ENCODE assay signal across 10 mouse cellular contexts in the genomic region with DNA sequence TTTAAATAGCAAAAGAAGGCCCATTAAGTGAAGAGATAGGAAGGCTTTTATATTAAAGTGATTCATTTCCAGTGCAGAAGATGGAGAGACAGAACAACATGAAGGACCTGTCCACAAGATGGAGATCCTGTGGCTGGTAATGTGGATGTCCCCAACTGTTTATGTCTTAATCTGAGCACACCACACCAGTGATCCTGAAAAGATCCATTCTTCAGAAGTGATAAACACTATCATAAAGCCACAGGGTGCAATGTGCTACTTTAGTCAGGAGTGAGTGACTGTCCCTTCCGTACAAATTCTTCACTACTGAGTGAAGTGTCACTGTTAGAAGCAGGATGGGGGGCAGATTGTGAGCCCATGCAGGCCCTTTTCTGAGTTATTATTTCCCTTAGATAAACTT. TPM values are rescaled to one million over a fixed set of nuclear protein-coding genes. Genes with fewer than 3 reads are reported as not detected.
DNase-seq lines count a peak whose midpoint lies in the region; ATAC-seq lines count a peak whose summit lies in the region.
"Had no signal": no experiment of that assay in that cellular context is flagged by ENCODE, and none has a peak within 500 bp of the region (broad histone marks: within the 10 kb centered on the region; RNA-seq: fewer than 3 reads in every experiment).

No protein-coding gene starts in this region.

- H3K36me3 ChIP-seq in neural tube, embryonic 11.5 days (ENCODE audit: control insufficient read depth, insufficient read depth, low read length) = no peaks in the 10 kb centered on the region
- peaks cover 21% of the 10 kb centered on the region for H3K36me3 ChIP-seq in limb, embryonic 13.5 days
- H3K36me3 ChIP-seq in neural tube, embryonic 15.5 days = peaks cover 4% of the 10 kb centered on the region

- ATAC-seq in neural tube, embryonic 11.5 days (ENCODE audit: insufficient read depth, low FRiP score, low TSS enrichment) = no peak
- no peak for ATAC-seq in limb, embryonic 13.5 days (ENCODE audit: low FRiP score, low read depth)
- no peak for ATAC-seq in neural tube, embryonic 15.5 days (ENCODE audit: low FRiP score)

- no peak overlapping the region for H3K4me3 ChIP-seq in neural tube, embryonic 11.5 days (ENCODE audit: low read depth, low read length)
- H3K4me3 ChIP-seq in limb, embryonic 13.5 days = peak overlapping the region; percentile 96
- H3K4me3 ChIP-seq in neural tube, embryonic 15.5 days (replicated peaks) = peak overlapping the region; percentile 99

- H3K9me3 ChIP-seq in neural tube, embryonic 11.5 days (ENCODE audit: control insufficient read depth, low read length) = no peaks in the 10 kb centered on the region
- H3K9me3 ChIP-seq in limb, embryonic 13.5 days = no peaks in the 10 kb centered on the region; the same call in 1 of the 2 replicates
- H3K9me3 ChIP-seq in neural tube, embryonic 15.5 days (replicated peaks) = no peaks in the 10 kb centered on the region

- H3K4me1 ChIP-seq in neural tube, embryonic 11.5 days (ENCODE audit: control insufficient read depth, insufficient read depth, low read length) = peaks cover 6% of the 10 kb centered on the region; the same call in 1 of the 2 replicates
- H3K4me1 ChIP-seq in limb, embryonic 13.5 days = peaks cover 18% of the 10 kb centered on the region
- H3K4me1 ChIP-seq in neural tube, embryonic 15.5 days = peaks cover 26% of the 10 kb centered on the region

- peak; percentile 30 for DNase-seq in cerebellum, adult 9-10 months
- no peak for DNase-seq in cerebellum, postnatal 4 days (ENCODE audit: low spot score in 2 of 2)
- no peak for DNase-seq in neural tube, embryonic 11.5 days (ENCODE audit: low spot score)
- DNase-seq in neural tube, embryonic 10.5 days (ENCODE audit: extremely low spot score, low spot score) = no peak
- DNase-seq in MN1 (ENCODE audit: low spot score) = no peak
- no peak for DNase-seq in yolk sac, embryonic 10.5 days (ENCODE audit: low spot score)
- DNase-seq: adrenal gland, postnatal 25 days had no signal

- peak overlapping the region; percentile 86 for H3K4me2 ChIP-seq in neural tube, embryonic 11.5 days (ENCODE audit: low read depth)
- H3K4me2 ChIP-seq in limb, embryonic 13.5 days (replicated peaks) = peak overlapping the region; percentile 86
- H3K4me2 ChIP-seq in neural tube, embryonic 15.5 days = peak overlapping the region; percentile 85

- WGBS in neural tube, embryonic 11.5 days = 91% methylated on average over 1 of the region's 1 CpGs
- 88% methylated on average over 1 of the region's 1 CpGs for WGBS in limb, embryonic 13.5 days
- WGBS in neural tube, embryonic 15.5 days = 71% methylated on average over 1 of the region's 1 CpGs

- H3K27me3 ChIP-seq in neural tube, embryonic 11.5 days (ENCODE audit: control insufficient read depth, insufficient read depth, low read length) = no peaks in the 10 kb centered on the region
- no peaks in the 10 kb centered on the region for H3K27me3 ChIP-seq in limb, embryonic 13.5 days
- H3K27me3 ChIP-seq in neural tube, embryonic 15.5 days (replicated peaks) = no peaks in the 10 kb centered on the region

- no peak overlapping the region for H3K27ac ChIP-seq in neural tube, embryonic 11.5 days (ENCODE audit: low read depth, low read length)
- no peak overlapping the region for H3K27ac ChIP-seq in limb, embryonic 13.5 days
- no peak overlapping the region for H3K27ac ChIP-seq in neural tube, embryonic 15.5 days (replicated peaks)

- H3K9ac ChIP-seq in neural tube, embryonic 11.5 days (ENCODE audit: low read length) = no peak overlapping the region
- peak overlapping the region; percentile 39; the same call in 1 of the 2 replicates for H3K9ac ChIP-seq in limb, embryonic 13.5 days
- peak overlapping the region; percentile 97 for H3K9ac ChIP-seq in neural tube, embryonic 15.5 days (replicated peaks)

RNA-seq across cellular contexts. Expression of a gene that starts 1.5 kb away (rescaled TPM):
- 18.3 and 18.7 TPM in 2 replicates for polyA plus RNA-seq in neural tube, embryonic 11.5 days (2014; fragmentation: Nextera tagmentation; extraction: Ambion mirVana)
- polyA plus RNA-seq in limb, embryonic 13.5 days (2015; fragmentation: Nextera tagmentation; extraction: Ambion mirVana) = 8.5 and 10.1 TPM in 2 replicates
- 14.1 and 14.4 TPM in 2 replicates for polyA plus RNA-seq in neural tube, embryonic 15.5 days (2015; fragmentation: Nextera tagmentation; extraction: Ambion mirVana)

RNA-seq across cellular contexts. Expression of a gene that starts 21.9 kb away (rescaled TPM):
- polyA plus RNA-seq in neural tube, embryonic 11.5 days (2014; fragmentation: Nextera tagmentation; extraction: Ambion mirVana) = 70.5 and 74.7 TPM in 2 replicates
- polyA plus RNA-seq in limb, embryonic 13.5 days (2015; fragmentation: Nextera tagmentation; extraction: Ambion mirVana) = 70.3 and 71.2 TPM in 2 replicates
- 52.7 and 53.4 TPM in 2 replicates for polyA plus RNA-seq in neural tube, embryonic 15.5 days (2015; fragmentation: Nextera tagmentation; extraction: Ambion mirVana)

RNA-seq across cellular contexts. Expression of a gene that starts 40.6 kb away (rescaled TPM):
- polyA plus RNA-seq in neural tube, embryonic 11.5 days (2014; fragmentation: Nextera tagmentation; extraction: Ambion mirVana) = 107 and 110 TPM in 2 replicates
- polyA plus RNA-seq in limb, embryonic 13.5 days (2015; fragmentation: Nextera tagmentation; extraction: Ambion mirVana) = 88.4 and 96.1 TPM in 2 replicates
- polyA plus RNA-seq in neural tube, embryonic 15.5 days (2015; fragmentation: Nextera tagmentation; extraction: Ambion mirVana) = 75.0 and 81.5 TPM in 2 replicates

RNA-seq across cellular contexts. Expression of a gene that starts 42.5 kb away (rescaled TPM):
- not detected in 2 replicates for polyA plus RNA-seq in neural tube, embryonic 11.5 days (2014; fragmentation: Nextera tagmentation; extraction: Ambion mirVana)
- polyA plus RNA-seq in limb, embryonic 13.5 days (2015; fragmentation: Nextera tagmentation; extraction: Ambion mirVana) = not detected in 2 replicates
- not detected in 2 replicates for polyA plus RNA-seq in neural tube, embryonic 15.5 days (2015; fragmentation: Nextera tagmentation; extraction: Ambion mirVana)
- polyA plus RNA-seq: gonadal fat pad, adult 2 months had no signal

RNA-seq across cellular contexts. Expression of a gene that starts 50.4 kb away (rescaled TPM):
- 3.2 and 4.0 TPM in 2 replicates for polyA plus RNA-seq in neural tube, embryonic 11.5 days (2014; fragmentation: Nextera tagmentation; extraction: Ambion mirVana)
- 17.1 and 19.1 TPM in 2 replicates for polyA plus RNA-seq in limb, embryonic 13.5 days (2015; fragmentation: Nextera tagmentation; extraction: Ambion mirVana)
- 6.5 and 10.5 TPM in 2 replicates for polyA plus RNA-seq in neural tube, embryonic 15.5 days (2015; fragmentation: Nextera tagmentation; extraction: Ambion mirVana)
